Mouse (Mus musculus) layer of hippocampus, adult 9-10 months (tissue): ENCODE measurements at regions not wholly inside any gene's neighbourhood (a gene's known extent, or its start where the extent isn't known, plus 50 kb on each side); places are given as distances from the start of the nearest gene placed in this dataset.
A peak's percentile ranks its signal among the peaks of the same experiment; 100 is the strongest.
"Not testable (repeated sequence)": the region's sequence is repeated elsewhere in the genome, so short reads cannot be mapped to it uniquely, and the experiment has no call there.

Source experiments
- DNase-seq: peaks from one replicate; pipeline ENCODE4 v3.0.0; 2022; ENCODE audit warnings: low spot score

- DNase-seq: no peak
These were observed 165.8 kb upstream of the Nudt12 start for GRCm38 (mm10) chr17:59179018-59179417.

GRCm38 (mm10) chr17:59156345-59156744 lies 143.2 kb upstream of the Nudt12 start:
- no peak for DNase-seq

GRCm38 (mm10) chr17:59143760-59144157 lies 130.6 kb upstream of the Nudt12 start:
- DNase-seq: no peak

GRCm38 (mm10) chr17:59142995-59143759 lies 130.0 kb upstream of the Nudt12 start:
- no peak for DNase-seq

GRCm38 (mm10) chr17:59138791-59139190 lies 125.6 kb upstream of the Nudt12 start:
- no peak for DNase-seq

- DNase-seq: peak; percentile 24
These were observed 86.2 kb upstream of the Nudt12 start for GRCm38 (mm10) chr17:59099376-59099775.

GRCm38 (mm10) chr17:59076846-59077245 lies 63.7 kb upstream of the Nudt12 start:
- DNase-seq: not testable (repeated sequence)

- not testable (repeated sequence) for DNase-seq
These were observed 63.2 kb upstream of the Nudt12 start for GRCm38 (mm10) chr17:59076361-59076760.
